Mouse (Mus musculus) embryonic facial prominence, embryonic 15.5 days (tissue): ENCODE results near the gene Hist1h3b. TPM values are rescaled to one million over a fixed set of nuclear protein-coding genes. Genes with fewer than 3 reads are reported as not detected.
"Not testable (repeated sequence)": the region's sequence is repeated elsewhere in the genome, so short reads cannot be mapped to it uniquely, and the experiment has no call there.

Source experiments
- ATAC-seq: fragments of 200-750 bp; cut with Nextera tagmentation; 2 replicates; pipeline ENCODE4 v1.8.0; 2017; ENCODE audit warnings: low read depth, moderate TSS enrichment; ENCODE audit not compliant: insufficient number of reproducible peaks, low FRiP score, low TSS enrichment
- H3K27ac ChIP-seq: fragments of 300-500 bp; sonication (generic); replicated peaks from 2 replicates; pipeline ENCODE4 v1.5.1; 2015; ENCODE audit warnings: mild to moderate bottlenecking, inconsistent platforms
- H3K27me3 ChIP-seq: fragments of 300-500 bp; sonication (generic); 2 replicates; pipeline ENCODE4 v1.6.1; 2015; ENCODE audit warnings: inconsistent platforms
- H3K36me3 ChIP-seq: fragments of 300-500 bp; sonication (generic); 2 replicates; pipeline ENCODE4 v1.6.1; 2015; ENCODE audit warnings: mild to moderate bottlenecking, inconsistent platforms
- H3K4me1 ChIP-seq: fragments of 300-500 bp; sonication (generic); 2 replicates; pipeline ENCODE4 v1.6.1; 2015; ENCODE audit warnings: inconsistent platforms
- H3K4me2 ChIP-seq: fragments of 300-500 bp; sonication (generic); replicated peaks from 2 replicates; pipeline ENCODE4 v1.6.1; 2015; ENCODE audit warnings: mild to moderate bottlenecking, inconsistent platforms
- H3K4me3 ChIP-seq: fragments of 300-500 bp; sonication (generic); replicated peaks from 2 replicates; pipeline ENCODE4 v1.5.1; 2015; ENCODE audit warnings: mild to moderate bottlenecking, inconsistent platforms
- H3K9ac ChIP-seq: fragments of 300-500 bp; sonication (generic); 2 replicates; pipeline ENCODE4 v1.6.1; 2015; ENCODE audit warnings: inconsistent platforms
- H3K9me3 ChIP-seq: fragments of 300-500 bp; sonication (generic); replicated peaks from 2 replicates; pipeline ENCODE4 v1.6.1; 2016; ENCODE audit warnings: inconsistent platforms
- WGBS: fragments of 180-500 bp; shearing (Covaris S2); methylation state at CpG from one replicate; pipeline ENCODE4 v1.1.7; 2015; 5-methylcytosine and 5-hydroxymethylcytosine counted together
- polyA plus RNA-seq: library from polyadenylated mRNA; unstranded; fragments of >200 nt; fragmentation: Nextera tagmentation; extraction: Ambion mirVana; gene quantifications from 2 replicates; pipeline ENCODE4 v1.2.1, GENCODE M21; 2015

Gene Hist1h3b
- polyA plus RNA-seq, 1 experiment from 2014 or later: 8.4 TPM

DNA sequence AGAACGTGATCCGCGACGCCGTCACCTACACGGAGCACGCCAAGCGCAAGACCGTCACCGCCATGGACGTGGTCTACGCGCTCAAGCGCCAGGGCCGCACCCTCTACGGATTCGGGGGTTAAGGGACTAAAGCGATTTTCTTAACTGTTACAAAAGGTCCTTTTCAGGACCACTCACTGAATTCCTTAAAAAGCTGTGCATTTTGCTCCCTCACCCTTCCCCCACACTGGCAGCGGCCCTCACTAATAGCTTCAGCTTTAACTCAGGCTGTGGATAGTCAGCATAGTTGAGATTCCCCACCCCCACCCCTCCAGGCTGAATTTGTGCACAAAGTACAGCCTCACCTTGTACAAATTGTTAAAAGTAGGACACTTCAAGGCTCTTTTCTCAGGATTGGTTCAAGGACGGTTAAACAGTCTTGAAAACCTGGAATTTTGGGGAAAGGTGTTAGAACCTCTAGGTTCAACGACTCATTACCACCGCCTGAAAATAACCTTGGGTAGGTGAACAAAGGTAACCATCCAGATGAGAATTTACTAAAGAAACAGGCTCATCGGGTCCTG lies 5.2 kb downstream of the Hist1h3b start:
- H3K4me1 ChIP-seq: peaks cover 23% of the 10 kb centered on the region; the same call in 1 of the 2 replicates
- peak overlapping the region; percentile 60 for H3K4me2 ChIP-seq
- ATAC-seq: no peak
- H3K9ac ChIP-seq: 0 out of 2 replicates have a peak overlapping the region, but pooled peaks have one; percentile 23
- WGBS: 2% methylated on average over 16 of the region's 23 CpGs
- peak overlapping the region; percentile 92 for H3K27ac ChIP-seq
- H3K4me3 ChIP-seq: peak overlapping the region; percentile 41
- H3K36me3 ChIP-seq: no peaks in the 10 kb centered on the region
- H3K27me3 ChIP-seq: no peaks in the 10 kb centered on the region
- H3K9me3 ChIP-seq: no peaks in the 10 kb centered on the region

DNA sequence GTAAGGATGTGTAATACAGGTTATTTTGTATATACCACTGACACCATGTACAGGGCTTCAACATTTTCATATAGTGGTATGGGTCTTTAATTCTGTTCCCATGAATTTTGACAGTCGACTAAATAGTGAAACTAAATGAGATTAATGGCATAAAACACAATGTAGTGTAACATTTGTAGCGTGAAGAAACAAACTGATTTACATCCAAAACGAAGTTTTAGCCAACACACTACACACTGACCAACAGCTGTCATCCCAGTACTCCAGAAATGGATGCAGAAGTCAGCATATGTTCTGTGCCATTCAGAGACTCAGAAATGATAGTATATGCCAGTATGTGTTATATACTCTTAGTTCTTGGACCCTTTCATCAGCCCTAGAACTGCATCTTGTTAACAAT lies 5.9 kb downstream of the Hist1h3b start:
- no peaks in the 10 kb centered on the region for H3K36me3 ChIP-seq
- 51% methylated on average over 3 of the region's 3 CpGs for WGBS
- no peaks in the 10 kb centered on the region for H3K9me3 ChIP-seq
- H3K27ac ChIP-seq: no peak overlapping the region
- peak overlapping the region; percentile 41; the same call in 1 of the 2 replicates for H3K4me3 ChIP-seq
- H3K4me2 ChIP-seq: peak overlapping the region; percentile 60; the same call in 1 of the 2 replicates
- no peak overlapping the region for H3K9ac ChIP-seq
- ATAC-seq: no peak
- no peaks in the 10 kb centered on the region for H3K27me3 ChIP-seq
- peaks cover 19% of the 10 kb centered on the region; the same call in 1 of the 2 replicates for H3K4me1 ChIP-seq

DNA sequence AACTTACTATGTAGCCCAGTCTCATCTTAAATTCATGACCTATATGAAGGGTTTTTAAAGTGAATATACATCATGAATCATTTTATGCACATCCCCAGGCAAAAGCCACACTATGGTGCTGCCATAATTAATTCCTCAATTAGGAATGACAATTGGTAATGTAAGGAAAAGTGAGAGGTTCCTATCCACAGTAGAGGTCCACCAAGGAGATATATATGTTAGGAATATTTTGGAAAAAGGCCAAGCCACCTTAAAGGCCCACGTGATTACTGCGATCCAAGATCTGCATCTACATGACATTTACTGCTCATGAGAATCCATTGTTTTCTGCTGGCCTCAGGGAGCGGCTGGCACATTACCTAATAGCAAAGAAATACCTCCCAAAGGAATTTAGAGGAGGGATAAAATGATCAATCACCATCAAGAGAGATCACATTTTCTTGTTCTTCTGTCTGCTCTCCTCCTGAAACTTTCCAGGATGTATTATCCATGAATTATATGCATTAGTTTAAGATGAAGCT lies 7.2 kb downstream of the Hist1h3b start:
- H3K9ac ChIP-seq: no peak overlapping the region
- H3K36me3 ChIP-seq: no peaks in the 10 kb centered on the region
- WGBS: 73% methylated on average over 3 of the region's 3 CpGs
- H3K27ac ChIP-seq: no peak overlapping the region
- no peaks in the 10 kb centered on the region for H3K27me3 ChIP-seq
- ATAC-seq: no peak
- H3K4me3 ChIP-seq: no peak overlapping the region
- H3K4me1 ChIP-seq: peaks cover 30% of the 10 kb centered on the region
- no peaks in the 10 kb centered on the region for H3K9me3 ChIP-seq
- H3K4me2 ChIP-seq: no peak overlapping the region

DNA sequence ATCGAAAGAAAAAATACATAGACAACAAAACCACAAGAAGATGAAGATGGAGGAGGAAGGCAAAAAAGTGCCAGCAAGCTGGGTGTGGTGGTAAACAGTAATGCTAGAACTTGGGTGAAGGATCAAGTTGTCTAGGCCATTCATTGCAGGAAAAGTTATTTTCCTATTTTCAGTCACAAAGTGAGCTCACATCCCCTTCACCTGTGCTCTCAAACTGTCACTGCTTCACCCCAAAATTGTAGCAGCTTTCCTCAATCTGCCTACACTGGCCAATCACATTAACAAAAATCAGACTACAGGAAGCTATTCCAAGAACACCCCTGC lies 7.8 kb downstream of the Hist1h3b start:
- H3K4me1 ChIP-seq: peaks cover 36% of the 10 kb centered on the region
- peak overlapping the region; percentile 84 for H3K4me2 ChIP-seq
- H3K27me3 ChIP-seq: no peaks in the 10 kb centered on the region
- H3K9me3 ChIP-seq: no peaks in the 10 kb centered on the region
- peak overlapping the region; percentile 96 for H3K27ac ChIP-seq
- no peak overlapping the region for H3K9ac ChIP-seq
- H3K4me3 ChIP-seq: peak overlapping the region; percentile 58
- ATAC-seq: no peak
- H3K36me3 ChIP-seq: no peaks in the 10 kb centered on the region
- WGBS: 73% methylated on average over 1 of the region's 1 CpGs

DNA sequence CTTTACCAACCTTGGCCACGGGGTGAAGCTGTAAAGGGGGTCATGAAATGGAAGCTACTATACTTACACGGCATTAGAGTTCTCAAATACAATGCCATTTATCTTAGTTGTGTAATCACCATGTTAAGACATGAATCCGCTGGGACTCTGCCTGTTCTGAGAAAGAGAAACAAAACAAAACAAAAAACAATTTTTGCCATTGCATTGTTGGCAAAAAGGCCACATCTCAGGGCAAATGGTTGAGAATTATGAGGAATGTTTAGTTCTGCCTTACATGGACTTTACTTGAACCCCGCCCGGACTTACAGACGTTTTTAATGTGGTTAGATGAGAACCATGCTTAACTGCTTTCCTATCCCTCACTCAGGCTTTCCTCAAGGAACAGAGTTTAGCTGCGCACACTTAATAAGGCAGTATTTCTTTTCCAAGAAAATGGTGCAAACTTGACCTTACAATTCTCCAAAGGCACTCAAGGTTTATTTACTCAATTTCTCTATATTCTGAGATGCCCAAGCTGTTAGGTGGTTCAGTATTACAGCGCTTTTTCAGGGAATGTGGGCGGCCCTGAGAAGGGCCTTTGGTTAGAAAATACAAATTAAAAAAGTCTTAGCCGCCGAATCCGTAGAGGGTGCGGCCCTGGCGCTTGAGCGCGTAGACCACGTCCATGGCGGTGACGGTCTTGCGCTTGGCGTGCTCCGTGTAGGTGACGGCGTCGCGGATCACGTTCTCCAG lies 8.3 kb downstream of the Hist1h3b start:
- Histone ChIP-seq H3K4me1 (peaks cover 37% of the 10 kb centered on the region), H3K4me3 (peak overlapping the region; percentile 58), H3K27me3 (no peaks in the 10 kb centered on the region), H3K9ac (peak overlapping the region; percentile 45), H3K36me3 (no peaks in the 10 kb centered on the region), H3K27ac (peak overlapping the region; percentile 96), H3K4me2 (peak overlapping the region; percentile 84), H3K9me3 (no peaks in the 10 kb centered on the region)
- WGBS: 2% methylated on average over 21 of the region's 27 CpGs
- no peak for ATAC-seq

DNA sequence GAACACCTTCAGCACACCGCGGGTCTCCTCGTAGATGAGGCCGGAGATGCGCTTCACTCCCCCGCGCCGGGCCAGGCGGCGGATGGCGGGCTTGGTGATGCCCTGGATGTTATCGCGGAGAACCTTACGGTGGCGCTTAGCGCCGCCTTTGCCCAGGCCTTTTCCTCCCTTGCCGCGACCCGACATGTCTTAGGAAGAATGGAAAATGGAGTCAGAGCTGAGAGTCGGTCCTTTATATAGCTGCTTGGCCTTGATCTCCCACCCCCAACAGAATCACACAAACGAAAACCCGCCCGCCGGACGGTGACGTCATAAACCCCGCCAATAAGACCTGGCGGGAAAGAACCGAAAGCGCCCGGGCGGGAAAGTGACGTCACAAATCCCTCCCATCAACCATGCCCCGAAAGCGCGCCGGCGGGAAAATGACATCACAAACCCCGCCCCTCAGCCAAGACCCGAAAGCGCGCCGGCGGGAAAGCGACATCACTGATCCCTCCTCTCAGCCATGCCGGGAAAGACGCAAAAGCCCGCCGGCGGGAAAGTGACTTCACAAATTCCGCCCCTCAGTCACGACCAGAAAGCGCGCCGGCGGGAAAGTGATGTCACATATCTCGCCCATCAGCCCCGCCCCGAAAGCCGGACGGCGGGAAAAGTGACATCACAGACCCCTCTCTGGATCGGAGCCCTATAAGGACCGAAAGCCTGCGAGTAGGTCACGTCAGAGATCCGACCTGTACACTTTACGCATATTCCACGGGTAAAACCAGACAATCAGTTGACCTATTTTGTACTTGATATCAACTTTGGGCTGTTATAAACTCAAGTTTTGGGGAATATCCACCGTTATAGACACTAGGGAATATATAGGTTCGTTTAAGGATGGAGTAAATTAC lies 9.2 kb downstream of the Hist1h3b start, which contains the start of gene Hist1h4a:
Hist1h4a (minus strand) TSS at position 259 of the 893 bp plus-strand sequence.
- Histone ChIP-seq H3K27ac (peak within 1 kb of the TSS; percentile 96), H3K9ac (peak within 1 kb of the TSS; percentile 45), H3K4me2 (peak within 1 kb of the TSS; percentile 84), H3K4me1 (peaks cover 37% of the 10 kb centered on the region), H3K36me3 (no peaks in the 10 kb centered on the region), H3K4me3 (peak within 1 kb of the TSS; percentile 58), H3K27me3 (no peaks in the 10 kb centered on the region), H3K9me3 (no peaks in the 10 kb centered on the region)
- WGBS: under 1% methylated on average over 68 of the region's 72 CpGs
- ATAC-seq: peak; percentile 81

DNA sequence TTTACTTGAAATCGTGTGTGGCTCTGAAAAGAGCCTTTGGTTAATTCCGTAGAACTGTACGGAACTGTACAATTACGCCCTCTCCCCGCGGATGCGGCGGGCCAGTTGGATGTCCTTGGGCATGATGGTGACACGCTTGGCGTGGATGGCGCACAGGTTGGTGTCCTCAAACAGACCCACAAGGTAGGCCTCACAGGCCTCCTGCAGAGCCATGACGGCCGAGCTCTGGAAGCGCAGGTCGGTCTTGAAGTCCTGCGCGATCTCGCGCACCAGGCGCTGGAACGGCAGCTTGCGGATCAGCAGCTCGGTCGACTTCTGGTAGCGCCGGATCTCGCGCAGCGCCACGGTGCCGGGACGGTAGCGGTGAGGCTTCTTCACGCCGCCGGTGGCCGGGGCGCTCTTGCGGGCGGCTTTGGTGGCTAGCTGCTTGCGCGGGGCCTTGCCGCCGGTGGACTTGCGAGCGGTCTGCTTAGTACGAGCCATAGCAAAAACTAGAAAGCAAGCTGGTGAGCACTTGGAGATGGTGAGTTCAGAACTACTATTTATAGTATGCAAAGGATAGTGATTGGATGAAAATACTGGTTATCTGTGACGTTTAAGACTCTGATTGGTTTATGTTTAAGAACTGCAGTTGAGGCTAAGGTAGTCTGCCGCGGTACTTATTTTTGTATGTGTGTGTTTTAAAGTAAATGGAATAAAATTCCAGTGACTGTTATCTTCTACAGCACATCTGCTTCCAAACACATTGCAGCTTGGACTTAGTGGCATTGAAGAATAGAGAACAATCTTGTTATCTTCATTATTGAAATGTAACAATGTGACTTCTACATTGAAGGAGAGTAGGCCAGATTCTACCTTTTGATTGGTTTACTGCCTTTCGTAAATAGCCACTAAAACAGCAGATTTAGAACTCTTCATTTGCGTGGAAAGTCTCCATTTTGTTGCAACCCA lies 10.1 kb downstream of the Hist1h3b start, which contains the start of gene Hist1h3a:
Hist1h3a (minus strand) TSS at position 516 of the 951 bp plus-strand sequence.
- Histone ChIP-seq H3K27ac (peak within 1 kb of the TSS; percentile 96), H3K9ac (peak within 1 kb of the TSS; percentile 29), H3K4me1 (peaks cover 37% of the 10 kb centered on the region), H3K4me2 (peak within 1 kb of the TSS; percentile 84), H3K4me3 (peak within 1 kb of the TSS; percentile 58)
- under 1% methylated on average over 29 of the region's 52 CpGs for WGBS
- not testable (repeated sequence) for H3K36me3 ChIP-seq, H3K9me3 ChIP-seq, H3K27me3 ChIP-seq
- peak; percentile 63 for ATAC-seq

DNA sequence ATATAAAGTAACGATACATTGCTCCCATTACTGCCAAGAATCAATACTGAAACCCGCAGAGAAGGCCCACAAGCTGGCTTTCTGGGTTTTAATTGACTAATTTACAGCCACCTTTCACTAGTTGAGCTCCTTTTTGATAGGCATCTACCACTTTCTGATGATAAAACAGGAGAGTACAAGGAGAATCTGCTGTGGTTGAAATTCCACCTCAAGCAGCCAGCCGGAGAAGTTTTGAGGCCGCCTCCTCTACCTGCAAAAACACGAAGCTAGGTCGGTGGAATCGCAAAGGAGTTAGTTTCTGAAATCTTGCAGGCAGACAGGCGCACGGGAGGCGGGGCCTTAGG lies 11.1 kb downstream of the Hist1h3b start:
- 2% methylated on average over 10 of the region's 10 CpGs for WGBS
- Histone ChIP-seq H3K4me2 (peak overlapping the region; percentile 84), H3K9ac (0 out of 2 replicates have a peak overlapping the region, but pooled peaks have one; percentile 21), H3K4me1 (peaks cover 32% of the 10 kb centered on the region), H3K36me3 (no peaks in the 10 kb centered on the region), H3K27me3 (no peaks in the 10 kb centered on the region), H3K27ac (peak overlapping the region; percentile 96), H3K4me3 (peak overlapping the region; percentile 58), H3K9me3 (no peaks in the 10 kb centered on the region)
- ATAC-seq: no peak

DNA sequence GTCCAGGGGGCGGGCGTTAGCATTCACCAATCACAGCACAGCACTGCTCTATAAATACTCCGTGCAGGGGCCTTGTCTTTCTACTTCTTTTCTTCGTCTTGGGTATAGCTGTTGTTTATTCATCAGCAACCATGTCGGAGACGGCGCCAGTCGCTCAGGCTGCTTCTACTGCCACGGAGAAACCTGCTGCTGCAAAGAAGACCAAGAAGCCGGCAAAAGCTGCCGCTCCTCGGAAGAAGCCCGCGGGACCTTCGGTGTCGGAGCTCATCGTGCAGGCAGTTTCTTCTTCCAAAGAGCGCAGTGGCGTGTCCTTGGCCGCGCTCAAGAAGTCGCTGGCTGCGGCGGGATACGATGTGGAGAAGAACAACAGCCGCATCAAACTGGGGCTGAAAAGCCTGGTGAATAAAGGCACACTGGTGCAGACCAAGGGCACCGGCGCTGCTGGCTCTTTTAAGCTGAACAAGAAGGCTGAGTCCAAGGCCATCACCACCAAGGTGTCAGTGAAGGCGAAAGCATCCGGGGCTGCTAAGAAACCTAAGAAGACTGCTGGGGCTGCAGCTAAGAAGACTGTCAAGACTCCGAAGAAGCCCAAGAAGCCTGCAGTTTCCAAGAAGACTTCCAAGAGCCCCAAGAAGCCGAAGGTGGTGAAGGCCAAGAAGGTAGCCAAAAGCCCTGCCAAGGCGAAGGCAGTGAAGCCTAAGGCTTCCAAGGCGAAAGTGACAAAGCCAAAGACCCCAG lies 11.7 kb downstream of the Hist1h3b start, which contains the start of gene Hist1h1a:
Hist1h1a (plus strand) TSS at position 81 of the 738 bp plus-strand sequence.
- peaks cover 32% of the 10 kb centered on the region for H3K4me1 ChIP-seq
- H3K9ac ChIP-seq: peak within 1 kb of the TSS; percentile 47
- no peaks in the 10 kb centered on the region for H3K27me3 ChIP-seq
- H3K36me3 ChIP-seq: no peaks in the 10 kb centered on the region
- H3K9me3 ChIP-seq: no peaks in the 10 kb centered on the region
- peak within 1 kb of the TSS; percentile 58 for H3K4me3 ChIP-seq
- ATAC-seq: peak; percentile 82
- peak within 1 kb of the TSS; percentile 84 for H3K4me2 ChIP-seq
- H3K27ac ChIP-seq: peak within 1 kb of the TSS; percentile 96
- 3% methylated on average over 34 of the region's 34 CpGs for WGBS
